Mouse (Mus musculus): ENCODE data around the gene Arid4b.

- TF ChIP-seq CTCF (IDR thresholded peaks at IDR 0.05; ENCODE audit: insufficient read depth, low read length) (no peak), POLR2A (IDR thresholded peaks at IDR 0.05; ENCODE audit: borderline replicate concordance, extremely low read depth, low read depth, low read length) (no peak)
Observed at GRCm38 (mm10) chr13:14111146-14111545, 48.1 kb downstream of the Arid4b start.

Measured in lung, adult 2 months (tissue).